Mouse (Mus musculus) CD4-positive, CD25-positive, alpha-beta regulatory T cell, adult 2 months (primary cell): Measurements from ENCODE around the gene Ifi35.
"Not testable (repeated sequence)": the region's sequence is repeated elsewhere in the genome, so short reads cannot be mapped to it uniquely, and the experiment has no call there.

ENCODE experiments used
- DNase-seq: peaks from one replicate; pipeline ENCODE4 v3.0.0-alpha.2; 2012; ENCODE audit warnings: low read depth, low spot score

Ifi35 gene

DNA sequence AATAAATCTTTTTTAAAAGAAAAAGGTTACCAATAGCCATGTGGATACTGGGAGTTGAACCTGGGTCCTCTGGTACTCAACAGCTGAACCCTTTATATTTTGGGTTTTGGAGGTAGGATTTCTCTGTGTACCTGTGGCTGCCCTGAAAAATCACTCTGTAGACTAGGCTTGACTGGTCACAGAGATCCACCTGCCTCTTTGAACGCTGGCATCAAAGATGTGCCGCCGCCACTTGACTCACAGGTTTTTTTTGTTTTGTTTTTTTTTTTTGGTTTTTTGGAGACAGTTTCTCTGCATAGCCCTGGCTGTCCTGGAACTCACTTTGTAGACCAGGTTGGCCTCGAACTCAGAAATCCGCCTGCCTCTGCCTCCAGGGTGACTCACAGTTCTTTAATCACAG is 421 bp upstream of the Ifi35 start:
- peak; percentile 34 for DNase-seq

DNA sequence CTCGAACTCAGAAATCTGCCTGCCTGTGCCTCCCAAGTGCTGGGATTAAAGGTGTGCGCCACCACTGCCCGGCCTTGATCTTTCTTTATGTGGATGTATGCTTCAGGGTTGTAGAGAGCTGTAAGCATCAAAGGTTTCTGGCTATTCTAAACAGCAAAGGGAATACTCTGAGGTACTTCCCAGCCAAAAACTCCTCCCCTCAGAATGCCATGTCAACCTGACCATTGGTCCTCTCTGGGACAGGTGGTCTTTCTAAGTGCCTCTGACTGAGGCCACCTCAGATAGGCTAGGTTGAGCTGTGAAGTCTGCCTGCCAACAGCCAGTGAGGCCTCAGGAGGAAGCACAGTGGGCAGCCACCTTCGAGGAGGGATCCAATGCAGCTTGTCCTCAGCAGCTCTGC is 692 bp downstream of the Ifi35 start:
- DNase-seq = peak; percentile 34

DNA sequence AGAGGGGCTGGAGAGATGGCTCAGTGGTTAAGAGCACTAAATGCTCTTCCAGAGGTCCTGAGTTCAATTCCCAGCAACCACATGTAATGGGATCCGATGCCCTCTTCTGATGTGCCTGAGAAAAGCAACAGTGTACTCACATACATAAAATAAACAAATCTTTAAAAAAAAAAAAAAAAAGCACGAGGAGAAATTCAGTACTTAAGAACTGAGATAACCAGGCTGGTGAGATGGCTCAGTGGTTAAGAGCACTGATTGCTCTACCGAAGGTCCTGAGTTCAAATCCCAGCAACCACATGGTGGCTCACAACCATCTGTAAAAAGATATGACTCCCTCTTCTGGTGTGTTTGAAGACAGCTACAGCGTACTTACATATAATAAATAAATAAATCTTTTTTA is 1.4 kb downstream of the Ifi35 start:
- not testable (repeated sequence) for DNase-seq

DNA sequence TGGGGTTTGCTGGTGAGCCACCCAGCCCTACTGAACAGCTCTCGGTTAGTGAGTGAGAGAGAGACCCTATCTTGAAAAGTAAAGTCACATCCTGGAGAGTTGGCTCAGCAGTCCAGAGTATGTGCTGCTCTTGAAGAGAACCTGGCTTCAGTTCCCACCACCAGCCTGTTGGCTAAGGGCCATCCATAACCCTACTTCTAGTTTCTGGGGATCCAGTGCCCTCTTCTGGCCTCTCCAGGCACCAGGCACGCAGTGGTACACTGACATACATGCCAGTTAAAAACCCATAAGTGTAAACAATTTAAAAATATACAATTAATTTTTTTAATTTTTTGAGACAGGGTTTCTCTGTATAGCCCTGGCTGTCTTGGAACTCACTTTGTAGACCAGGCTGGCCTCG is 2.2 kb downstream of the Ifi35 start:
- peak; percentile 62 for DNase-seq

DNA sequence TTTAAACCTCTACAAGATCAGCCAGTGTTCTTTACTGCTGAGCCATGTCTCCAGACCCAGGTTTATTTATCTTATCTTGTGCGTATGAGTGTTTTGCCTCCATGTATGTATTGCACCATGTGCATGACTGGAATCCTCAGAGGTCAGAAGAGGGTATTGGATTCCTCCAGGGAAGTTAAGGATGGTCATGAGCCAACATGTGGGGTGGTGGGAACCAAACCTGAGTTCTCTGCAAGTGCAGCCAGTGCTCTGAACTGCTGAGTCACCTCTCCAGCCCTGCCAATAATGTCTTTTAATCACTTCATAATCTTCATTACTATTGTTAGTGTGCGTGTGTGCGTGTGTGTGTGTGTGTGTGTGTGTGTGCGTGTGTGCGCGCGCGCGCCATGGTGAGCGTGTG is 3.3 kb downstream of the Ifi35 start:
- no peak for DNase-seq

DNA sequence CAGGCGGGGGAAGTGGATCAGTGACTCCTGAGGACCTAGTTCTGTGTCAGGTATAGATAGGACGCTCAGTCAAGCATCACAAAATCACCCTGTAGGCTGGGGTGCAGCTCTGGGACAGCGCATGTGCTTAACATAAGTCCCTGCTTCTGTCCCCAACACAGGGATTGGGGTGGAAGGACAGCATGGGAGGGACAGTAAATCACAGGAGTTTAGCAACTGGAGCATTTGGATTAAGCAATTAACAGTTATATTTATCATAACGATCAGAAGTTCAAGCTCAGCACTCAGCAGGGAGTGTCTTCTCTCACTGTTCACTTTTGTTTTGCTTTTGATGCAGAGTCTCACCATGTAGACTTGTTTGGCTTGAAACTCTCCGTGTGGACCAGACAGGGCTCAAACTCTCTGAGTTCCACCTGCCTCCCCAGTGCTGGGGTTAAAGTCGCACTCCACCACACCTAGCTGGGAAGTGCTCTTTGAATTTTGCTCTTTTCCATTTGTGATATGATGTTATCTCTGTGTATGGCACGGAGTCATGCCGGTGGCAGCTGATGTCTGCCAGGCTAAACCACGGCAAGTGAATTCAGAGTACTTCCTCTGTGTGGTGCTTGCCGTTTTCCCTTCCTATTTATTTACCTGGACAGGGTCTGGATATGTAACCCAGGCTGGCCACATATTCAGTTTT is 4.0 kb downstream of the Ifi35 start:
- no peak for DNase-seq

DNA sequence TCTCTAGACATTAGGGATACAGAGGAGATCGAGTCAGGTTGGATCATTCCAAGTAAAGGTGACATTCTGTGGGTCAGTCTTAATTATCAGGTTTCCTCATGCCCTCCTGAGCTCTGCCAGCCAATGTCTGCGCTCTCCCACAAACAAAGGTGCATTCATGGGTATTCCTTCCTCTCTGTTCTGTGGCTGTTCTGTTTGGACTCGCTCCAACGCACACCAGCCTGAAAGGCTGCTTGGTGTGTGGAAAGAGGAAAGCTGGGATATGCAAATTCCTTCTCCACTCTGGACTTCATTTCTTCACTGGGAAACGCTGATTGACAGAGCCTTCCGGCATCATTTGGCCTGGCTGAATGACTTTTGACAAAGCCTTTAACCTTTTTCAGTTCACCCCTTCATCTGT is 6.5 kb downstream of the Ifi35 start:
- DNase-seq = no peak

DNA sequence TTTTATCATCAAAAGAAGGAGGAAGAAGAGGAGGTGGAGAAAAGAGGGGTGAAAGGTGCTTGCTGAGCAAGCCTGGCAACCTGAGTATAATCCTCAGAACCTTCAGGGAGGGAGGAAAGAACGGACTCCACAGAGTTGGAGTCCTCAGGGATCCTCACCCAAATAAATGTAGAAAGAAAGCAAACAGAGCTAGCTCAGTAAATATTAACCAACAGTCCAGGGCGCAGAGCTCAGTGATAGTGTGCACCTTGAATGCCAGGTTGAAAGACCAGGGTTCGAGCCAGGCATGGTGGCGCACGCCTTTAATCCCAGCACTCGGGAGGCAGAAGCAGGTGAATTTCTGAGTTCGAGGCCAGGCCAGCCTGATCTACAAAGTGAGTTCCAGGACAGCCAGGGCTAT is 7.4 kb downstream of the Ifi35 start:
- DNase-seq = no peak

DNA sequence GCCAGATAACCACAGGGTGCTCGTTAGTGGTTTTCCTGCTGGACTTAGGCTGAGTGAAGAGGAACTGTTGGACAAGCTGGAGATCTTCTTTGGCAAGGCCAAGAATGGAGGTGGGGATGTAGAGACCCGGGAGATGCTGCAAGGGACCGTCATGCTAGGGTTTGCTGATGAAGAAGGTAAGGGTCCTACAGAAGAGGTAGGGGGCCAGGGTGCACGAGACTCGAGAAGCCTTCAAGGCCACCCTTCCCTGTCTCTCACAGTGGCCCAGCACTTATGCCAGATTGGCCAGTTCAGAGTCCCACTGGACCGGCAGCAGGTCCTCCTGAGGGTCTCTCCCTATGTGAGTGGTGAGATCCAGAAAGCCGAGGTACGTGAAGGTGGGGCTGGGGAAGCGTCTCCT is 9.4 kb downstream of the Ifi35 start:
- DNase-seq = no peak

DNA sequence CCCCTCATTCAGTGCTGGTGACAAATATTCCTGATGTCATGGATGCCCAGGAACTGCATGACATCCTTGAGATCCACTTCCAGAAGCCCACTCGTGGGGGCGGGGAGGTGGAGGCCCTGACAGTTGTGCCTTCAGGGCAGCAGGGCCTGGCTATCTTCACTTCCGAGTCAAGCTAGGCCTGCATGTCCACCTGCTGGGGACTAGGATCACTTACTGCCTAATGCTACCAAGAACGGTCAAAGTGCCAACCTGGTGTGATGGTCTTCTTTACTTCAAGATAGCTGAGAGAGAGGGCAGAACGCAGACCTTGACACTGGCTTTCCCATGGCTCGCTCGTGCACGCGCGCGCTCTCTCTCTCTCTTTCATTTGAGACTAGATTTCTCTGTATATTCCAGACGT is 10.0 kb downstream of the Ifi35 start:
- DNase-seq = no peak

DNA sequence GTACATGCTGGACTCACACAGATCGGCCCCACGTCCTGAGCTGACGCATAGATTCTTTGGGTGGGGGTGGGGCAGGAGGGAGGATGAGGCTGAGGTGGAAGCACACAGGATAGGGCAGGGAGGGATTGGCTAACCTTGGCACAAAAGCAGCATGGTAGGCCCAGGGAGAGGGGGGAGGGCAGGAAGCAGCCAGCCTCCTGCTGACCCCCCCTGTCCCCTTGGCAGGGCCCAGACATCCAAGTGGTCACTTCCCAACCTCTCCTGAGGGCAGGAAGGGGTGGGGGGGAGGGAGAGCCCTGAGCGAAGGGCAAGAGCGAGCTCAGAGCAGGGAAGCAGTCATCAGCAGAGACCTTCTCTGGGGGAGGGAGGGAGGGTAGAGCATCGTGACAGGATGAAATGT is 11.5 kb downstream of the Ifi35 start:
- no peak for DNase-seq

DNA sequence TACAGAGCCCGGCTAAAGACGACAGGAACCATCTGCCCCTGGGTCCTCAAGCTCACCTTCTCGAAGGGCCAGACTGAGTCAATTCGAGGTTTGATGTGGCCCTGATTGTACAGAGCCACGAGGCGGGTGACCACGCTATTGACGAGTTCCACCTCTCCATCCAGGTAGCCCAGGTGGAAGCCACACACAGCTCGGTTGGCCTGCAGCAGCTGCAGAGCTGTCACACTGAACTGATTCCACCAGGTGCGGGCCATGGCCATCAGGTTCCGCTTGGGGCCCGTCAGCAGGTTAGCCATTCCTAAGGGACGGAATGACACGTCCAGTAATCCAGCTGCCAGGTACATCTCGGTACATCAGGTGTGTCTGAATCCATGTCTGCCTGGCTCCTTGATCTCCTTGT is 12.1 kb downstream of the Ifi35 start:
- no peak for DNase-seq

DNA sequence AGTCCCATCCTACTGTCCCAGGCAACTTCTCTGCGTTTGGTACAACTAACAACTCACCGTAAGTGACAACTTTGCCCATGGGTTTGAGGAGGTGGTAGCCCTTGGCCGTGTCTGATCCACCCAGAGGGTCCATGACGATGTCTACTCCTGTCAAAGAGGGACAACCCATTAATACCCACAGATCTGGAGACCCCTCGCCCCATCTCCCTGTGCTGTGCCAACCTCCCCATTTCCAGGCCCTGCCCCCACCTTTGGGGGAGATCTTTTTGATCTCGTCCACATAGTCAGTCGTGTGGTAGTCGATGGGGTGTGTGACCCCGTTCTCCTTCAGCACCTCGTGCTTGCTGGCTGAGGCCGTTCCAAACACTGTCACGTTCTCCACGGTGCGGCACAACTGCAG is 13.9 kb downstream of the Ifi35 start:
- no peak for DNase-seq

DNA sequence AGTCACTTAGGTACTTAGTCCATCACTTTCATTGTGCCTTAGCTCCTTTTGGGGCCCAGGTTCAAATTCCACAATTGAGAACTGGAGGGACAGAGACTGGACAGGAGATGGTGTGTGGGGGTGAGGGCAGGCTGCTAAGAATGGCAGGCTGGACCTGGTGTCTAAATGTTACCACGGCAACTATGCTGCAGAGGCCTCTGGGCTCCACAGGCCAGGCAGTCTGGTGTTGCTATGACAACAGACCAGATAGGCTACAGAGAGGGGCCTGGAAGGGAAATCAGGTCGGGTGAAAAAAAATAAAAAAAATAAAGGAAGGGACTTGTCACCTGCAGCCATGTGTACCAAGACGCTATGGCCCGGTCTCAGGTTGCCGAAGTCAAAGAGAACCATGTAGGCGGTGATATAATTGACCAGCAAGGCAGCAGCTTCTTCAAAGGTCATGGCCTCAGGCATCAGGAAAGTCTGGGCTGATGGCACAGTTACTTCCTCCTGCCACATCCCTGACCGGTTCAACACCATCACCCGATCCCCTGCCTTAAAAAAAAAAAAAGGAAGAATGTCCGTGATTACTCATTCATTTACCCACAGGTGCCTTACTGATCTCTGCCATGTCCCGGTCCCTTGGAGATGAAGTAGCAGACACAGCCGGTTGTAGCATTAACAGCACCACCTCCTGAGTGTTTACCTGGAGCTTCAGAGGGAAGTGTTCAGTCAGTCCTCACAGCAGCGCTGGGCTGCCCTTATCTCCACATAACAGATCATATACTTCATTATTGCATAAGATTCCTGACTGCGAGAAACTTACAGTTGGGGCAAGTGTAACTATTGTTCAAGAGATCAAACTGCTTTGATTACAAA is 14.6 kb downstream of the Ifi35 start:
- DNase-seq = no peak

DNA sequence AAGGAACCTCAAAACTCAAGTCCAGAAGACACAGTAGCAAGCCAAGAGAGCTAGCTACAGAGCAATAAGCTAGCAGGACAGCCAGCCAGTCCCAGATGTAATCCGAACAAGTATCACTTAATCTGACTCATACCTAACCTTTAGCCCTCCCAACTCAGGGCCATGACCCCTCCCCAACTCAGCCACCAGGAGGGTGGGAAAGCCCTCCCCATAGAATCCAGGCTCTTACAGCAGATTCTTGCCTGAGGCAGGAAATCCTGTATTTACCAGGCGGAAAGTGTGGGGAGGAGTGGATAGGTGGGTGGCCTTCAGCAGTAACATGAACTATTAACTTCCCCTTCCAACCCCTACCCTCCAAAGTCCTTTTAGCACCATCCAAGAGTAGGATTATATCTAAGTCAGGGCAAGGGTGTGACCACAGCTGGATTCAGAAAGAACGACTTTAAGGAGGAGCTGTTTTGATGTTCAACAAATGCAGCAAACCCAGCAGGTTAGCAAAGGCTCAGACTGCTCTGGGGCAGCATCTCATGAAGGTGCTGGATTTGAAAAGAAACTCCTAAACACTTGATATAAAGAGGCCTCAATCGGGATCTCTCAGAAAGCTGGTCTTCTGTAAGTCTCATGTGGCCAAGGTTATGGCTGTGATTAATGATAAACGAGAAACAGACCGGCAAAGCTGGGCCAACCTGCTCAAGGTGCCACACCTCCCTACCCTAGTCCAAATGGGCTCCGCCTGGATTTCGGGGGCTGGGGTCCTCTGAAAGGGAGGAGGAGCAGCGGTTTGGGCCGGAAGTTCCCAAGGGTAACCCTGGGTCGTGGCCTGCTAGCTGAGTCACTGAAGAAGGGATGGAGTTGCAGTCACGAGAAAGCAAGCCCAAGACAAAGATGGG is 16.2 kb downstream of the Ifi35 start, which contains the start of gene Rnd2:
Gene Rnd2 (plus strand): TSS at position 789 of the 890 bp plus-strand sequence.
- peak; percentile 20 for DNase-seq

DNA sequence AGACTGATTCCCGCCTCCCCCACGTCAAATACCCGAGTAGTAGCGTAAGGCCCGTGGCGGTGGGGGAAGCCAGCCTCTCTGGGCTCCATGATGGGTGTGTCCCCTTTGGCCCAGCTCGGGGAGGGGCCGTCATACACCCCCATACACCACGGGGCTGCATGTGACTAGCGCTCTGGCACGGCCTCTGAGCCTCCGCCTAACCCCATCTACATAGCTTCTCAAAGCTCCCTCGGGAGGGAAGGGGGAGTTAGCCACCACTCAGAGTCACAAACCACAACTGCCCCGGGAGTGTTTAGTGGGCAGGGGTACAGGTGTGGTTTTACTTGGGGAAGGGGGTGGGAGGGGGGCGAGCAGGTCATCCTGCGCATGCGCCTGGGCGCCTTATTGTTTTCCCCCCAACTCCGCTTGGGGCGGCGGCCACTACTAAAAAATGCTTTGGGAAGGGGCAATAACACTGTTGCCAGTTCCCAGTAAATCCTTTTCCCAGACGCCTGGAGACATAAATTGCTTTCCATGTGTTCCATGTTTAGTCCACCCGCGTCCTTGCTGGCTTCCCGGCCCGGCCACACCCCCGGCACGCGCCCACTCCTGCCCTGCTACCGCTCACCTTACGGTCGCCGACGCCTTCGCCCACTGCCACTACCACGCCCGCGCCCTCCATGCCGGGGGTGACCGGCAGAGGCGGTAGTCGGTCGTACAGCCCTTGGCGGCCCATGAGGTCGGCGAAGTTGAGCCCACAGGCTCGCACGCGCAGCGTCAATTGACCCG is 17.1 kb downstream of the Ifi35 start:
- DNase-seq = peak; percentile 70

DNA sequence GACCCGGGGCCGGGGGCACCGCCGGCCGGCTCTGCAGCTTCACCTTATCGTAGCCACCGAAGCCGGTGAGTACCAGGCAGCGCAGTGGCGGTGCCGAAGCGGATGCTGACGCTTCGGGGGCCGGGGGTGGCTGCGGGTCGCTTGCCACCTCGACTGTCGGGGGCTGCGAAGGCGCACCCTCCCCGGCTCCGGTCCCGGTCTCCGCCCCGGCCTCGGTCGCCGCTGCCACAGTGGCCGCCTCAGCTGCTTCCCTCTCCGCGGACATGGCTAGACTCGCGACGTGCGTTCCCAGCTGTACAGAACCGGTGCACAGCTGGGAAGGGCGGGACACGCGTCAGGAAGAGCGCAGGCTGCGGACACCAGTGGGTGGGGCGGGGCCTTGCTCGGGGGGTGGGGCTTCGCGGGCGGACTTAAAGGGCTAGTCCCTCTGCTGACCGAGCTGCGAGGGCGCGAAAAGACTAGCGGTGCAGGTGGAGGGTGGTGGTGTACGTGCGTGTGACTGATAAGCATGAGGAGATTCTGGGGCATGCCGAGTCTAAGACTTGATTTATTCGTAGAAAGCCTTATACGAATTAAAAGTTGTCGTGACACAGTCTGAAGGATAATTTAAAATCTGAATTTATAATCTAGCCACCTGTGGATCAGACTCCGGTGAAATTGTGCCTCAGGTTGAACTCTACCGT is 17.8 kb downstream of the Ifi35 start, which contains the start of gene Vat1:
Gene Vat1 (minus strand): TSS at position 362 of the 683 bp plus-strand sequence.
- peak; percentile 76 for DNase-seq

DNA sequence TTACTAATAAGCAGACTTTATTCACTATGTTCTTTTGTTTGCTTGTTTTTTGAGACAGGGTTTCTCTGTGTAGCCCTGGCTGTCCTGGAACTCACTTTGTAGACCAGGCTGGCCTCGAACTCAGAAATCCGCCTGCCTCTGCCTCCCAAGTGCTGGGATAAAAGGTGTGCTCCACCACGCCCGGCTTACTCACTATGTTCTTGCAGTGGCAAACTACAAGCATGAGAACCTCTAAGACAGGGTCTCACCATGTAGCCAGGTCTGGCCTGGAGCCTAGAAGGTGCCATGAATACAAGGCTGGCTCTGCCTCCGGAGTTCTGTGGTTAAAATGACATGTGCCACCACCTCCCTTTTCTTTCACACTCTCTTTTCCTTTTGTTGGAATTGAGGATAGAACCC is 18.3 kb downstream of the Ifi35 start:
- DNase-seq = not testable (repeated sequence)

DNA sequence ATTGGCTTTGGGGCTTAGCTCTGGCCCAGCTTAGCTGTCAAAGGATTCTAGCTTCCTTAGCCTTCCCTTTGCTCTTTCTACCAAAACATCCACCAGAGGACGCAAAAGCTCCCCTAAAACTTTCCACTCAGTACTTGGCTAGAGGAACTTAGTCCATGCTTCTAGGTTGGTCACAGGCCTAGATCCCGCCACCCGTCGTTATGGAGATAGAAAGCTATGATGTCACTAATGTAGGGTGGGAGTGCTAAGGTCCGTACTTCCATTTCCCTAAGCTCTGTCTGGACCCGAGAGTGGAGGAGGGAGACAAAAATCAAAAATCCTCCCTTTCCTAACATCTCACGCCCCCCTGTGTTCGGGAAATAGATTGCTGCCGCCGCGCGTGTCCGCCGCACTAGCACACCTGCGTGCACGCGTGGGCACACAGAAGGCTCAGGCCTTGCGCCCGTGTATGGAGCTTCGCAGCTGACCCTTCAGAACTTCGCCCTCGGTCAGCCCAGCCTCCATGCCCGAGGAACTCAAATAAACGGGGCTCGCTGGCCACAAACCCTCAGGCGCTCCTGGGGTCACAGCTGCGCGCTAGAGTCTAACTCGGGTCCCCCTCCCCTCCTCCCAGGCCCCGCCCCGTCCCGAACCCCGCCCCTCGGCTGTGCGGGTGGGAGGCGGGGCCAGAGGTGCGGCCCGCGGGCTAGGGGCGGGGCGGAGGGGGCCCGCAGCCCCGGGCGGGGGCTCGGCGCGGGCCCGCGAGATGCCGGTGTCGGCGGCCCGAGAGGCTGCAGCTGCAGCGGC is 19.5 kb downstream of the Ifi35 start:
- DNase-seq = peak; percentile 81

DNA sequence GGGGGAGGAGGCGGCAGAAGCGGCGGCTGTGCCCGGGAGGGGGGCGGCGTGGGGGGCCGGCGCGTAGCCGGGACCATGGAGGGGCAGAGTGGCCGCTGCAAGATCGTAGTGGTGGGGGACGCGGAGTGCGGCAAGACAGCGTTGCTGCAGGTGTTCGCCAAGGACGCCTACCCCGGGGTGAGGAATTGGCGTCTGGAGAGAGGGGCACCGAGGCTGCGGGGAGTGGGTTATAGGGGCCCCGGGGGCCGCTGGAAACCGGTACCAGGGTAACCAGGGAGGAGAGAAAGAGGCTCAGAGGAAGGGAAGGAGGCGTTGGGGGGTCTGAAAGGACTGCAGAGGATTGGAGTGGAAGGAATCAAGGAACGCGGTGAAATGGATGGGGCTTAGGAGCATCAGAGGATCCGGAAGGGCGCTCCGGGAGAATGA is 20.1 kb downstream of the Ifi35 start:
- no peak for DNase-seq
